Mouse (Mus musculus) cerebellum, adult 2 months (tissue): ENCODE results near the gene C1ql2.

Source experiments
- CTCF ChIP-seq: fragments of 200-500 bp; IDR thresholded peaks from 2 replicates; pipeline ENCODE4 v1.5.1; 2011; ENCODE audit warnings: low read depth, mild to moderate bottlenecking, control low read depth, low read length, moderate library complexity, borderline replicate concordance; ENCODE audit not compliant: insufficient read depth
- POLR2A ChIP-seq: fragments of 200-500 bp; IDR thresholded peaks from 2 replicates; pipeline ENCODE4 v1.6.1; 2011; ENCODE audit warnings: low read length, control low read depth, borderline replicate concordance; ENCODE audit not compliant: insufficient read depth

DNA sequence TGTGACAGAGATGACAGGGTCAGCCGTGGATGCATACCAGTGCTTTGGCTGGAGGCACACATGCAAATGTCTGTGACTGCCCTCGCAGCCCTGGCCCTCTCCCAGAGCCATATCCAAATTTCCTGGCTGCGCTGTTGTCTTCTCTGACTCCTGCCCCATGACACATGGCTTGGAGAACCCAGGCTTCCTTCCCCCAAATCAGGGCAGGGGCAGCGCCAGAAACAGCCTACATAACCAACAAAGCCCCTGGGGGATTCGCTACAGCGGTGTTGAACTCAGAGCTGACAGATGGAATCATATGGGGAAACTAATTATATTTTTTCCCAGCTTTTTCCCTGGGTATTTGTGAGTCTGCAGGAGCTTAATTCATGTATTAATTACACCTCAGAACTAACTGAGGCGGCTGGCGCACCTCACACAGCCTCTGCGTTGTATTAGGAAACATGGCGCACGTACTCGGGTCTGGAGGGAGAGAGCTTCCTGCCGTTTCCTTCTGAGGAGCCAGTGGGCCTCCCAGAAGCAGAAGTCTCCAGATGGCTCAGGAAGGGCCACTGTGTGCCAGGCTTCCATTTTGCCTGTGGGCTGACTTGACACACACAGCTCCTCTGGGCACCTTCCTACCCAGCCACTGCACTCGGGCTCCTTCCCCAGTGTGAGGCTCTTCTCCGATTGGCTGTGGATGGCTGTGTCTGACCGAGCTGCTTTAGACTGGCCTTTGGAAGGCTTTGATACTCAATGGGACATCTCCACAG is 18.9 kb upstream of the C1ql2 start:
- TF ChIP-seq CTCF: no peak
- no peak for TF ChIP-seq POLR2A
